Comparison of ENCODE assay signal across 9 mouse cellular contexts in the genomic region with DNA sequence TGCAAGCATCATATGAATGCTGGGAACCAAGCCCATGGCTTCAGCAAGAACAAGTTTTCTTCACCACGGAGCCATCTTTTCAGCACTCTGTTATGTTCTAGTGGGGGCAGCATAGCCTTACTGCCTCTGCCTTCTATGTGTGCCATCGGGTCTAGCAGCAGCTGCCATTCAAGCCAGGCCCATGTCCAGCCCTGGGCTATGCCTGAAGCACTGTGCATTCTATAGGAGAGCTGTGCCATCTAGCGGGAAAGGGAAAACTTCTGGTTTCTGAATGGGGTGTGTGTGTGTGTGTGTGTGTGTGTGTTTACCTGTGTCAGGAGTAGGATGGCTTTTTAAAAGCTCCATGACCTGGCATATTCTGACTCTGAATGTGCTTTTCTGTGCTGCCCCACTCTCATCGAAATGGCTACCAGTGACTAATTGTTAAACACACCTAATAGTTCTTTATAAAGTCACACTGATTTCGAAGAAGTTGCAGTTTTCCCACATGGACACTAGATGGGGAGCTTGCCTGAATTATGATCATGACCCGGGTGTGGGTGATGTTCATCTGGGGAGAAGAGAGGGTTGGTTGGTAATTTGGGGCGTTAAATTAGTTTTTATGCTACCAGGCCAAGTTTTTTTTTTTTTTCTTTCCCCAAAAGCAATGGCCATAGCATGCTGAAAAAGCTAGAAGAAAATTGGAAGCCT. TPM values are rescaled to one million over a fixed set of nuclear protein-coding genes. Genes with fewer than 3 reads are reported as not detected.
A peak's percentile ranks its signal among the peaks of the same experiment; 100 is the strongest.
DNase-seq lines count a peak whose midpoint lies in the region; ATAC-seq and TF ChIP-seq lines count a peak whose summit lies in the region.
"Had no signal": no experiment of that assay in that cellular context is flagged by ENCODE, and none has a peak within 500 bp of the region (broad histone marks: within the 10 kb centered on the region; RNA-seq: fewer than 3 reads in every experiment).

No protein-coding gene starts in this region.

- H3K36me3 ChIP-seq in limb, embryonic 11.5 days (ENCODE audit: control insufficient read depth, insufficient read depth, low read length) = peaks cover 5% of the 10 kb centered on the region; the same call in 1 of the 2 replicates
- peaks cover 38% of the 10 kb centered on the region for H3K36me3 ChIP-seq in limb, embryonic 10.5 days
- H3K36me3 ChIP-seq in intestine, embryonic 15.5 days = peaks cover 8% of the 10 kb centered on the region

- ATAC-seq in limb, embryonic 11.5 days (ENCODE audit: insufficient number of reproducible peaks, low FRiP score, low TSS enrichment, low read depth) = 0 out of 2 replicates have a peak, but pooled peaks have one; percentile 54
- ATAC-seq in intestine, embryonic 15.5 days = peak; percentile 25; the same call in 1 of the 2 replicates

- no peaks in the 10 kb centered on the region for H3K27me3 ChIP-seq in limb, embryonic 11.5 days (ENCODE audit: control insufficient read depth, insufficient read depth, low read length)
- H3K27me3 ChIP-seq in limb, embryonic 10.5 days (ENCODE audit: low read depth, poor library complexity, severe bottlenecking) = no peaks in the 10 kb centered on the region
- no peaks in the 10 kb centered on the region for H3K27me3 ChIP-seq in intestine, embryonic 15.5 days (replicated peaks)

- intact Hi-C loops in gastrocnemius, postnatal 36 days (cut with DNase I) = no loop called here

- no peak overlapping the region for H3K27ac ChIP-seq in limb, embryonic 11.5 days (replicated peaks; ENCODE audit: low read depth, low read length)
- no peak overlapping the region for H3K27ac ChIP-seq in limb, embryonic 10.5 days
- no peak overlapping the region for H3K27ac ChIP-seq in intestine, embryonic 15.5 days

- no peak overlapping the region for H3K4me2 ChIP-seq in limb, embryonic 11.5 days (ENCODE audit: low read depth, severe bottlenecking)
- no peak overlapping the region for H3K4me2 ChIP-seq in intestine, embryonic 15.5 days (replicated peaks)

- peak; percentile 34; the same call in 1 of the 2 replicates for TF ChIP-seq CTCF in brain, embryonic 14.5 days (IDR thresholded peaks at IDR 0.05; ENCODE audit: borderline replicate concordance, extremely low read depth, insufficient read depth, insufficient read length)

- no peak overlapping the region for H3K9ac ChIP-seq in limb, embryonic 11.5 days (ENCODE audit: low read length)
- no peak overlapping the region for H3K9ac ChIP-seq in intestine, embryonic 15.5 days

- TF ChIP-seq POLR2A in brain, embryonic 14.5 days (IDR thresholded peaks at IDR 0.05; ENCODE audit: borderline replicate concordance, extremely low read depth, insufficient read depth, insufficient read length, poor library complexity, severe bottlenecking) = no peak

- WGBS in limb, embryonic 11.5 days = 58% methylated on average over 7 of the region's 7 CpGs
- WGBS in limb, embryonic 10.5 days = 62% methylated on average over 7 of the region's 7 CpGs
- WGBS in intestine, embryonic 15.5 days = 57% methylated on average over 7 of the region's 7 CpGs

- DNase-seq in limb, embryonic 11.5 days (ENCODE audit: low spot score) = no peak
- no peak for DNase-seq in limb, embryonic 10.5 days (ENCODE audit: low spot score)
- peak; percentile 36 for DNase-seq in brain, embryonic 14.5 days (ENCODE audit: low read depth)
- peak; percentile 35 for DNase-seq in retina, embryonic 14.5 days (ENCODE audit: low spot score)
- DNase-seq in gastrocnemius, postnatal 36 days = no peak
- DNase-seq in gastrocnemius, adult 8-10 months (ENCODE audit: low spot score in 2 of 2) = no peak
- DNase-seq in thymus, postnatal 0 days (ENCODE audit: low spot score) = no peak
- DNase-seq: adrenal gland, adult 2 months had no signal

- no peaks in the 10 kb centered on the region for H3K4me1 ChIP-seq in limb, embryonic 11.5 days (ENCODE audit: control insufficient read depth, insufficient read depth, low read length)
- H3K4me1 ChIP-seq in limb, embryonic 10.5 days = no peaks in the 10 kb centered on the region; the same call in 1 of the 2 replicates
- no peaks in the 10 kb centered on the region for H3K4me1 ChIP-seq in intestine, embryonic 15.5 days (replicated peaks)

- H3K4me3 ChIP-seq in limb, embryonic 11.5 days (ENCODE audit: low read depth, low read length) = no peak overlapping the region
- no peak overlapping the region for H3K4me3 ChIP-seq in limb, embryonic 10.5 days
- no peak overlapping the region for H3K4me3 ChIP-seq in intestine, embryonic 15.5 days (replicated peaks)

- no peaks in the 10 kb centered on the region for H3K9me3 ChIP-seq in limb, embryonic 11.5 days (ENCODE audit: control insufficient read depth, low read length)
- H3K9me3 ChIP-seq in limb, embryonic 10.5 days (replicated peaks) = no peaks in the 10 kb centered on the region
- H3K9me3 ChIP-seq in intestine, embryonic 15.5 days = no peaks in the 10 kb centered on the region

RNA-seq across cellular contexts. Expression of gene Glrx3, which starts 34.2 kb away (rescaled TPM):
- polyA plus RNA-seq in limb, embryonic 11.5 days (2014; fragmentation: Nextera tagmentation; extraction: Ambion mirVana) = 311 and 328 TPM in 2 replicates
- 286 and 318 TPM in 2 replicates for polyA plus RNA-seq in limb, embryonic 10.5 days (2016; fragmentation: Nextera tagmentation; extraction: Ambion mirVana)
- 132 and 136 TPM in 2 replicates for polyA plus RNA-seq in brain, embryonic 14.5 days (2012; rRNA removed)
- polyA plus RNA-seq in intestine, embryonic 15.5 days (2015; fragmentation: Nextera tagmentation; extraction: Ambion mirVana) = 219 and 237 TPM in 2 replicates
- 100 to 1,000 TPM; 105 to 109 TPM for total RNA-seq in gastrocnemius, postnatal 36 days (2021)
- 100 to 1,000 TPM; 122 to 152 (median 140) TPM for total RNA-seq in gastrocnemius, adult 8-10 months (2022)
- polyA plus RNA-seq in thymus, postnatal 0 days (2015; fragmentation: Nextera tagmentation; extraction: Ambion mirVana) = 204 and 219 TPM in 2 replicates

Comparison
In these comparisons a context has a peak if more than half of its experiments do, and no peak if none do; other contexts are left out.
1. DNase-seq: peak in brain, embryonic 14.5 days (single experiment) and retina, embryonic 14.5 days (single experiment); none in limb, embryonic 11.5 days (single experiment), limb, embryonic 10.5 days (single experiment), gastrocnemius, postnatal 36 days (0 of 2), gastrocnemius, adult 8-10 months (0 of 2) and thymus, postnatal 0 days (single experiment).